ENCODE assay signal across 8 mouse cellular contexts in genomic region chr2:163602101-163602971, GRCm38 (mm10). TPM values are rescaled to one million over a fixed set of nuclear protein-coding genes. Genes with fewer than 3 reads are reported as not detected.
DNase-seq lines count a peak whose midpoint lies in the region; ATAC-seq lines count a peak whose summit lies in the region.

Gene Ttpal (plus strand): TSS chr2:163602314.

- H3K27me3 ChIP-seq in hindbrain, embryonic 14.5 days (ENCODE audit: control insufficient read depth, insufficient read depth, low read length) = no peaks in the 10 kb centered on the region

- peaks cover 3% of the 10 kb centered on the region; the same call in 1 of the 2 replicates for H3K36me3 ChIP-seq in hindbrain, embryonic 14.5 days (replicated peaks; ENCODE audit: control insufficient read depth, insufficient read depth)

- H3K4me1 ChIP-seq in hindbrain, embryonic 14.5 days (replicated peaks; ENCODE audit: control insufficient read depth, insufficient read depth, low read length) = peaks cover 12% of the 10 kb centered on the region

- H3K4me3 ChIP-seq in hindbrain, embryonic 14.5 days (replicated peaks; ENCODE audit: low read length) = peak within 1 kb of the TSS; percentile 73

- peak within 1 kb of the TSS; percentile 91 for H3K27ac ChIP-seq in hindbrain, embryonic 14.5 days

- no peaks in the 10 kb centered on the region for H3K9me3 ChIP-seq in hindbrain, embryonic 14.5 days (ENCODE audit: control insufficient read depth, low read length)

- peak; percentile 96 for ATAC-seq in hindbrain, embryonic 14.5 days (ENCODE audit: low FRiP score)

- WGBS in hindbrain, embryonic 14.5 days = 2% methylated on average over 55 of the region's 57 CpGs

- peak within 1 kb of the TSS; percentile 93 for H3K9ac ChIP-seq in hindbrain, embryonic 14.5 days

- peak within 1 kb of the TSS; percentile 82 for H3K4me2 ChIP-seq in hindbrain, embryonic 14.5 days (replicated peaks)

- peak; percentile 93 for DNase-seq in NIH3T3 (ENCODE audit: low read depth)
- DNase-seq in cerebellum, postnatal 10 days = peak; percentile 93 to 95
- DNase-seq in frontal cortex, postnatal 25 days (ENCODE audit: low spot score in 2 of 2) = peak; percentile 69 to 84
- peak; percentile 92 for DNase-seq in hindbrain, embryonic 14.5 days (ENCODE audit: low spot score)
- DNase-seq in layer of hippocampus, postnatal 36 days = peak; percentile 87 to 88
- DNase-seq in lung, postnatal 36 days = peak; percentile 94
- peak; percentile 93 for DNase-seq in retina, postnatal 1 day
- DNase-seq in urinary bladder, adult 18-20 months (ENCODE audit: low spot score in 2 of 2) = peak; percentile 71 to 80

RNA-seq across cellular contexts. Expression of gene Ttpal, which starts in this region (rescaled TPM):
- 51.6 and 53.5 TPM in 2 replicates for polyA plus RNA-seq in hindbrain, embryonic 14.5 days (2014; fragmentation: Nextera tagmentation; extraction: Ambion mirVana)
- total RNA-seq in layer of hippocampus, postnatal 36 days (2021) = 10 to 100 TPM; 53.0 to 54.7 TPM

Comparison
In these comparisons a context has a peak if more than half of its experiments do, and no peak if none do; other contexts are left out.
1. Peak in every context shown above with its lines: DNase-seq, ATAC-seq, H3K4me3 ChIP-seq and H3K27ac ChIP-seq.